Mouse (Mus musculus) spleen, adult 2 months (tissue): ENCODE results near the gene 2310034G01Rik. TPM values are rescaled to one million over a fixed set of nuclear protein-coding genes. Genes with fewer than 3 reads are reported as not detected.

Experiments used
- DNase-seq, 2 experiments: peaks; one replicate each; pipeline versions ENCODE4 v3.0.0 to v3.0.0-alpha.2; 2012 to 2021; ENCODE audit warnings: low spot score in 2 of 2, low read depth in 1 of 2
- H3K27ac ChIP-seq: fragments of 200-500 bp; 2 replicates; pipeline ENCODE4 v1.5.1; 2012; ENCODE audit warnings: low read length, inconsistent platforms; ENCODE audit not compliant: insufficient read depth
- H3K27me3 ChIP-seq: fragments of 200-500 bp; 2 replicates; pipeline ENCODE4 v1.6.1; 2012; ENCODE audit warnings: mild to moderate bottlenecking, moderate library complexity, low read length, inconsistent platforms; ENCODE audit not compliant: control insufficient read depth, insufficient read depth
- H3K36me3 ChIP-seq: fragments of 200-500 bp; 2 replicates; pipeline ENCODE4 v1.6.1; 2012; ENCODE audit warnings: mild to moderate bottlenecking, low read length, inconsistent platforms; ENCODE audit not compliant: control insufficient read depth, insufficient read depth
- H3K4me1 ChIP-seq: fragments of 200-500 bp; 2 replicates; pipeline ENCODE4 v1.6.1; 2011; ENCODE audit warnings: inconsistent platforms; ENCODE audit not compliant: control insufficient read depth, insufficient read depth, insufficient read length
- H3K4me3 ChIP-seq: fragments of 200-500 bp; 2 replicates; pipeline ENCODE4 v1.5.1; 2011; ENCODE audit warnings: mild to moderate bottlenecking, inconsistent platforms; ENCODE audit not compliant: insufficient read depth, insufficient read length; ENCODE audit errors: extremely low read depth
- CTCF ChIP-seq: fragments of 200-500 bp; IDR thresholded peaks from 2 replicates; pipeline ENCODE4 v1.5.1; 2011; ENCODE audit warnings: mild to moderate bottlenecking, inconsistent platforms; ENCODE audit not compliant: insufficient read depth, insufficient read length, insufficient replicate concordance; ENCODE audit errors: extremely low read depth
- POLR2A ChIP-seq: fragments of 200-500 bp; IDR thresholded peaks from 2 replicates; pipeline ENCODE4 v1.6.1; 2011; ENCODE audit warnings: low read depth, low read length, inconsistent platforms
- WGBS: fragments of 180-500 bp; shearing (Covaris S2); methylation state at CpG from one replicate; pipeline ENCODE4 v1.1.7; 2018; 5-methylcytosine and 5-hydroxymethylcytosine counted together
- polyA plus RNA-seq: library from polyadenylated mRNA; depleted of rRNA; stranded (reverse); fragments of >200 nt; gene quantifications from 2 replicates; pipeline ENCODE4 v1.2.3, GENCODE M21; 2012

2310034G01Rik gene
- polyA plus RNA-seq, 1 experiment, result 0.16 TPM

DNA sequence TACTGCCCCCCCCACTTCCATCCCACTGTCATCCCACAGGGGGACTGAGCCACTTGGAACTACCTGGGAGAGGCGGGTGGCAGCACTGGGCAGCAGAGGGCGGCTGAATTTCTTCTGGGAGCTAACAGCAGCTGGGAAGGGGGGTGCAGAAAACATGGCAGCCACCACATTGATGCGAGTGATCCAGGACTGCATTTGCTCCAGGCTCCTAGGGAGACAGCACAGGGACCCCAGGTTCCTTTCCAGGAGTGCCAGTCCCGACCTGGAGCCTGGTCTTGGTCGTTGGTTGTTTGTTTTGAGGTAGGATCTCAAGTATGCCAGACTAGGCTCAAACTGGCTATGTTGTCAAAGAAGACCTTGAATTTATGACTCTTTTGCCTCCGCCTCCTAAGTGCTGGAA lies 36.5 kb downstream of the 2310034G01Rik start:
- no peak overlapping the region for H3K27ac ChIP-seq
- H3K36me3 ChIP-seq, result peaks cover 40% of the 10 kb centered on the region
- DNase-seq, result no peak
- no peak for TF ChIP-seq CTCF
- TF ChIP-seq POLR2A, result no peak
- no peak overlapping the region for H3K4me3 ChIP-seq
- H3K4me1 ChIP-seq, result peaks cover 14% of the 10 kb centered on the region
- 92% methylated on average over 6 of the region's 6 CpGs for WGBS
- H3K27me3 ChIP-seq, result peaks cover 19% of the 10 kb centered on the region

DNA sequence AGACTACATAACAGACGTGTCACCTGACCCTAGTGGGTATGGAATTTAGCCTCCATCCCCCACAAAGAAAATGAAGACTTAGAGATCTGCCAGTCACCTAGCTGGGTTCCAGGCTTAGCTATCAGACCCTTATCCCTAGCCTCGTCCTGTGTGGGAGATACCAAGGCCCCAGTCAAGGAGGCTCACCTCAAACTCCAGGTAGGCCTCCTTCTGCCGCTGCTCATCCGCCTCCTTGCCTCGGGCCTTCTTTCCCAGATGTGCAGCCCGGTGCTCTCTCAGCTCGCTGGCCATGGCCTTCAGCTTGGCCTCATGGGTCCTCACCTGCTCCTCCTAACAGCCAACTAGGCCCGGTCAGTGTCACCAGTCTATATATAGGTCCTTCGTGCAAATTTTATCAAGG lies 37.0 kb downstream of the 2310034G01Rik start:
- Histone ChIP-seq H3K4me3 (no peak overlapping the region), H3K36me3 (peaks cover 45% of the 10 kb centered on the region), H3K4me1 (peaks cover 18% of the 10 kb centered on the region), H3K27ac (no peak overlapping the region), H3K27me3 (peaks cover 14% of the 10 kb centered on the region)
- no peak for TF ChIP-seq POLR2A
- TF ChIP-seq CTCF, result no peak
- no peak for DNase-seq
- WGBS, result 90% methylated on average over 9 of the region's 9 CpGs

DNA sequence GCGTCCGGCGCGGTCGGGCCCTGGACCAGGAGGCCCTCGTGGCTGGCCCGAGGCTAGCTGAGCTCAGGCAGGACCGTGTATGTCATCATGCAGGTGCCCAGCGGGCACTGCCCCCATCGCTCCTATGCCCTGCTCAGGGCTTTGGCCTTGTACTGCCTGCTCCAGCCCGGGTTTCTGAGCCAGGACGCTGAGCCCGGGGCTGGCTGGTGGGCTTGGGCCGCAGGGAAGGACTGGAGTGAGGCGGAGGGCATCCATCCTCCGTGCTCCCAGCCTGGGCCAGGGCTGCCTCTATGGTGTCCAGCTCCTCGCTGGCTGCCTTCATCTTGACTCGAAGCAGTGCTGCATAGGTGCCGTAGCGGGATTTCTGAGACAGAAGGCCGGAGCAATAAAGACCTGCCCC lies 37.5 kb downstream of the 2310034G01Rik start:
- WGBS, result 95% methylated on average over 21 of the region's 21 CpGs
- H3K27me3 ChIP-seq, result peaks cover 9% of the 10 kb centered on the region
- no peak overlapping the region for H3K27ac ChIP-seq
- peaks cover 50% of the 10 kb centered on the region for H3K36me3 ChIP-seq
- no peak overlapping the region for H3K4me3 ChIP-seq
- no peak for TF ChIP-seq POLR2A
- TF ChIP-seq CTCF, result no peak
- DNase-seq, result no peak
- peaks cover 17% of the 10 kb centered on the region for H3K4me1 ChIP-seq

DNA sequence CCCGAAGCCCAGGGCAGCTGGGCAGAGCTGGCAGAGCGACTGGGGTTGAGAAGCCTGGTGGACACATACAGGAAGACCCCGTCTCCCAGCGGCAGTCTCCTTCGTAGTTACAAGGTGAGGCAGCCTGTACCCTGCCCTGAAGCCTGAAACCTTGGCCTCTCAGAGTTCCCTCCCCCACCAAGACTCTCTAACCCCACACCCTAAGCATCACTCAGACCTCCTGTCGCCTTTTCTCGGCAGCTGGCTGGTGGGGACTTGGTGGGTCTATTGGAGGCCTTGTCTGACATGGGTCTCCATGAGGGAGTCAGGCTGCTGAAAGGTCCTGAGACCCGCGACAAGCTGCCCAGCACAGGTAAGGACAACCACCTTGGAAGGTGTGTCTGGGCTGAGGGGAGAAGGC lies 38.8 kb downstream of the 2310034G01Rik start:
- DNase-seq, result no peak
- TF ChIP-seq POLR2A (no peak), CTCF (no peak)
- WGBS, result 93% methylated on average over 9 of the region's 9 CpGs

DNA sequence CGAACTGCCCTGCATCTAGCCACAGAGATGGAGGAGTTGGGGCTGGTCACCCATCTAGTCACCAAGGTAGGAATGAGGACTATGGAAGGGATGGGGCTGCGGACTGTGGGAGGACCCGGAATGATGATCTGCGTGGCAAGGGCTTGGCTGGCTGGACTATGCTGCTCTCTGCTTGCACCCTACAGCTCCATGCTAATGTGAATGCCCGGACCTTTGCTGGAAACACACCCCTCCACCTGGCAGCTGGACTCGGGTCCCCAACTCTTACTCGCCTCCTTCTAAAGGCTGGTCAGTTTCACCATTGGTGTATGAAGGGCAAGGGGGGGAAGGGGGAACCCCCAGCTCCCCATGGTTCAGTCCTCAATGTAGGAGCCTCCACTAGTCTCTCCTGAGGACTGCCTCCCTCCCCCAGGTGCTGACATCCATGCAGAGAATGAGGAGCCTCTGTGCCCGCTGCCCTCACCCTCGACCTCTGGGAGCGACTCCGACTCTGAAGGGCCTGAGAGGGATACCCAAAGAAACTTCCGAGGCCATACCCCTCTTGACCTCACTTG lies 39.7 kb downstream of the 2310034G01Rik start:
- H3K27me3 ChIP-seq, result peaks cover 1% of the 10 kb centered on the region; the same call in 1 of the 2 replicates

More for the DNA sequence above, 38.8 kb downstream of the 2310034G01Rik start:
- Histone ChIP-seq H3K27me3 (peaks cover 1% of the 10 kb centered on the region; the same call in 1 of the 2 replicates), H3K4me3 (no peak overlapping the region), H3K27ac (no peak overlapping the region), H3K36me3 (peaks cover 56% of the 10 kb centered on the region), H3K4me1 (peaks cover 9% of the 10 kb centered on the region)

DNA sequence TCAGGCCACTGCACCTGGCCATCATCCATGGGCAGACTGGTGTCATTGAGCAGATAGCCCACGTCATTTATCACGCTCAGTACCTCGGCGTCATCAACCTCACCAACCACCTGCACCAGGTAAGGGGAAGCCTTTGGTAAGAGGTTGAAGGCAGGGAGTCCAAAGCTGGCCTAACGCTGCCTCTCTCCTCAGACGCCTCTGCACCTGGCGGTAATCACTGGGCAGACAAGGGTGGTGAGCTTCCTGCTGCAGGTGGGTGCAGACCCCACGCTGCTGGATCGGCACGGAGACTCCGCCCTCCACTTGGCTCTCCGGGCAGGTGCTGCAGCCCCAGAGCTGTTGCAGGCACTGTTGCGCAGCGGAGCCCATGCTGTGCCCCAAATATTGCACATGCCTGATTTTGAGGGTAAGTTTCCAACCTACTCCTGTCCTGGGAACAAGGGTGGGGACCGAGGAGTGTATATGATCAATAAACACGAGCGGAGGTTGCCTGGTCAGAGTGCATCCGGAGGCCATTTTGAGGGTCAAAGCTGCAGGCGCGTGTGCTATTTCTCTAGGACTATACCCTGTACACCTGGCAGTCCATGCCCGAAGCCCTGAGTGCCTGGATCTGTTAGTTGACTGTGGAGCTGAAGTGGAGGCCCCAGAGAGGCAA lies 40.3 kb downstream of the 2310034G01Rik start:
- Histone ChIP-seq H3K27ac (no peak overlapping the region), H3K4me3 (no peak overlapping the region), H3K27me3 (0 out of 2 replicates have a peak, but pooled peaks cover 1% of the 10 kb centered on the region), H3K36me3 (peaks cover 57% of the 10 kb centered on the region), H3K4me1 (peaks cover 12% of the 10 kb centered on the region)
- no peak for TF ChIP-seq POLR2A
- TF ChIP-seq CTCF, result no peak
- WGBS, result 92% methylated on average over 21 of the region's 21 CpGs
- DNase-seq, result peak in 1 of 2 experiments; percentile 4

More for the DNA sequence above, 39.7 kb downstream of the 2310034G01Rik start:
- WGBS, result 95% methylated on average over 12 of the region's 12 CpGs
- no peak for DNase-seq
- no peak overlapping the region for H3K4me3 ChIP-seq
- no peak overlapping the region for H3K27ac ChIP-seq
- TF ChIP-seq CTCF (no peak), POLR2A (no peak)
- peaks cover 12% of the 10 kb centered on the region for H3K4me1 ChIP-seq
- peaks cover 57% of the 10 kb centered on the region for H3K36me3 ChIP-seq

DNA sequence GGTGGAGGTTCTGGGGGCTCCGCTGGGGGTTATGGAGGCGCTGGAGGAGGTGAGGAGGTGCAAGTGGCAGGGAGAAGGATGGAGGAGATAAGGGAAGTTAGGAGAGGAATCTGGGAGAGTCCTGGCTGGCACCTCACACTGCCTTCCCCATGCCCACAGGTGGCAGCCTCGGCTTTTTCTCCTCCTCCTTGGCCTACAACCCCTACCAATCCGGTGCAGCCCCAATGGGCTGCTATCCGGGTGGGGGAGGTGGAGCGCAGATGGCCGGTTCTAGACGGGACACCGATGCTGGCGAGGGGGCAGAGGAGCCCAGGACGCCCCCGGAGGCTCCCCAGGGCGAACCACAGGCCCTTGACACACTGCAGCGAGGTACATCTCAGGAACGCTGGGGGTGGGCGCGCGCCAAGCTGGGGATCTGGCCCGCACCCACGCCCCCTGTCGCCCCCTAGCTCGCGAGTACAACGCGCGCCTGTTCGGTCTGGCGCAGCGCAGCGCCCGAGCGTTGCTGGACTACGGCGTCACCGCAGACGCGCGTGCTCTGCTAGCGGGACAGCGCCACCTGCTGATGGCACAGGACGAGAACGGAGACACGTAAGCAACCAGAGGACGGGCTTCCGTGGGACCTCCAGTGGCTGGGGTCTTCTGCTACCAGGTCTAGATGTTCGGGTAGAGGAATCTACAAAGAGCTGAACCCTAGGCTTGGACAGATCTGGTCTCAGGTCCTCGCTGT lies 41.2 kb downstream of the 2310034G01Rik start:
- no peak overlapping the region for H3K4me3 ChIP-seq

More for the DNA sequence above, 41.2 kb downstream of the 2310034G01Rik start:
- 9% methylated on average over 47 of the region's 47 CpGs for WGBS
- H3K4me1 ChIP-seq, result peaks cover 12% of the 10 kb centered on the region
- TF ChIP-seq POLR2A, result no peak
- TF ChIP-seq CTCF, result peak; percentile 98
- H3K36me3 ChIP-seq, result peaks cover 57% of the 10 kb centered on the region
- DNase-seq, result peak; percentile 64 to 82
- H3K27ac ChIP-seq, result no peak overlapping the region
- no peaks in the 10 kb centered on the region for H3K27me3 ChIP-seq
